Mouse (Mus musculus) testis, adult 2 months (tissue): ENCODE data around the gene Hcn3. TPM values are rescaled to one million over a fixed set of nuclear protein-coding genes. Genes with fewer than 3 reads are reported as not detected.
A peak's percentile ranks its signal among the peaks of the same experiment; 100 is the strongest.

Source experiments
- H3K27ac ChIP-seq: fragments of 200-500 bp; 2 replicates; pipeline ENCODE4 v1.5.1; 2012; ENCODE audit warnings: low read depth, low read length; ENCODE audit not compliant: control insufficient read depth, insufficient read depth
- H3K27me3 ChIP-seq: fragments of 200-500 bp; 2 replicates; pipeline ENCODE4 v1.6.1; 2012; ENCODE audit warnings: mild to moderate bottlenecking, low read length, moderate library complexity; ENCODE audit not compliant: control insufficient read depth, insufficient read depth
- H3K36me3 ChIP-seq: fragments of 200-500 bp; 2 replicates; pipeline ENCODE4 v1.6.1; 2012; ENCODE audit warnings: mild to moderate bottlenecking, low read length; ENCODE audit not compliant: control insufficient read depth, insufficient read depth
- H3K4me1 ChIP-seq: fragments of 200-500 bp; 2 replicates; pipeline ENCODE4 v1.6.1; 2012; ENCODE audit warnings: low read length; ENCODE audit not compliant: control insufficient read depth, insufficient read depth
- H3K4me3 ChIP-seq: fragments of 200-500 bp; 2 replicates; pipeline ENCODE4 v1.5.1; 2012; ENCODE audit warnings: low read depth, mild to moderate bottlenecking, low read length, moderate library complexity, mixed read lengths; ENCODE audit not compliant: control insufficient read depth
- CTCF ChIP-seq: fragments of 200-500 bp; IDR thresholded peaks from 2 replicates; pipeline ENCODE4 v1.5.1; 2012; ENCODE audit warnings: low read depth, mild to moderate bottlenecking, inconsistent platforms, low read length, moderate library complexity; ENCODE audit not compliant: control insufficient read depth, insufficient read depth, insufficient replicate concordance
- POLR2A ChIP-seq: fragments of 200-500 bp; IDR thresholded peaks from 2 replicates; pipeline ENCODE4 v1.6.1; 2012; ENCODE audit warnings: low read depth, mild to moderate bottlenecking, inconsistent platforms, low read length, moderate library complexity; ENCODE audit not compliant: control insufficient read depth
- polyA plus RNA-seq: library from polyadenylated mRNA; depleted of rRNA; stranded (reverse); fragments of >200 nt; gene quantifications from 2 replicates; pipeline ENCODE4 v1.2.3, GENCODE M21; 2012; rRNA removed

Gene Hcn3
- polyA plus RNA-seq, 1 experiment: 2.2 TPM

DNA sequence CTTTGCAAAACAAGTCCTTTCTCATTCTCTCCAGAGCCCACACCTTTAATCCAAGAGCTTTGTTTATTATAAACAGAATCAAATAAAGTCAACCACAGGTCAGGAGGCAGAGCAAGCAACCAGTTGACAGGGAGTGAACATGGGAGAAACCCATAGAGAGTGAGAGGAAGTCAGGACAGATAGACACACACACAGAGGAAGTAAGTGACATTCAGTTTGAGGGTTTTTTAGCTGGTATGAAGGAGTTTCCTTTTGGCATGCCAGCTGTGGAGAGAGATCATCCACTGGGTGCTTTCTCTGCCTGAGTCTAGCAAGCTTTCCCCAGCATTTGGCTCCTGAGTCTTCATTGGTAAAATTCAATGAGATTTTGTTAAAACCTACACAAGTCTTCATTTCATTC is 53.1 kb downstream of the Hcn3 start:
- no peak overlapping the region for H3K4me3 ChIP-seq
- peaks cover 2% of the 10 kb centered on the region; the same call in 1 of the 2 replicates for H3K4me1 ChIP-seq
- no peak overlapping the region for H3K27ac ChIP-seq
- no peaks in the 10 kb centered on the region for H3K36me3 ChIP-seq
- TF ChIP-seq CTCF (no peak), POLR2A (no peak)
- no peaks in the 10 kb centered on the region for H3K27me3 ChIP-seq

DNA sequence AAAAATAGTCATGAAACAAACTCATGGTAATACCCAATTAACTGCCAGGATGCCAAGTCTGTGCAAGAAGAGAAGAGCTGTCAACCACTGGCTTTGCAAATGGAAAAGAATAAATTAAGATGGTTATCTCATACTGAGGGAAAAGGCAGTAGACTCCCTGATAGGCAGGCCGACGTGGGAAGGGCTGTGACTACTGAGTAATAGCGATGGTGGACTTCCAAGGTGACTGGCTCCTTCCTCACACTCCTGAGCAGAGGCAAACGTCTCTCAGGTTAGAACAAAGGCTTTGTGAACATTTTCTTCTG is 56.8 kb downstream of the Hcn3 start:
- Histone ChIP-seq H3K27ac (no peak overlapping the region), H3K36me3 (no peaks in the 10 kb centered on the region), H3K4me3 (no peak overlapping the region), H3K4me1 (peaks cover 9% of the 10 kb centered on the region), H3K27me3 (no peaks in the 10 kb centered on the region)
- TF ChIP-seq CTCF (no peak), POLR2A (no peak)

DNA sequence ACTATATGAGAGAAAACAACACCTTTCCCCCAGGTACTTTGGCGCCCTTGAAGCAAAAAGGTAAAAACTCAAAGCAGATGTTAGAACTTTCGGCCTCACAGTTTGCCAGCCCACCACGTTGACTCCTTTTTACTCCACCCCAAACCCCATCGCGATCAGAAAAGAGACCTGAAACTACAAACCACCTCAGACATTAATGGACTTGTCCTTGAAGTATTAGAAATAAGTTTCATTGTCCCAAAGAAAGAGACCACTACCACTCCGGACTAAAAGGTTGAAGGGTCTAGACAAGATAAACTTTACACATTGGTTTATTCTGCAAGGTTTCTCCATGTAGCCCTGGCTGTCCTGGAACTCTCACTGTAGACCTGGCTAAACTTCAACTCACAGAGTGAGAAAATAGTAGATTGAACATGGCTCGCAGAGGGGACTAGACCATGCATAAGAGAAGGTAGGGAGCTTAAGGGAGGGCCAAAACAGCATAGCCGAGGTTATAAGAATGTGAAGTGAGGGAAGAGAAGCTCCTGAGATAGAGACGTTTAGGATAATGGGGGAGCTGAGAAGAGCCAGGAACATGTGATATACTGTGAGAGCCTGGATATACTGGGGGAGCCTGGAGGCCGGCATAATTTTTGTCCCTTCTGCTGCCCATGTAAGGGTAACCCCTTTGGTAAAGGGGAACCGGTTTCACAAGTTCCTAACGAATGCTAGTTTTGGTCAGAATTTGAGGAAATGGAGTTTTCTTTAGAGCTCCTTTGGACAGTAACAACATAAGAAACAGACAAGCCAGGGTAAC is 57.3 kb downstream of the Hcn3 start:
- Histone ChIP-seq H3K4me1 (peaks cover 9% of the 10 kb centered on the region), H3K27ac (peak overlapping the region; percentile 16; the same call in 1 of the 2 replicates)
- no peak for TF ChIP-seq POLR2A
- no peak for TF ChIP-seq CTCF

DNA sequence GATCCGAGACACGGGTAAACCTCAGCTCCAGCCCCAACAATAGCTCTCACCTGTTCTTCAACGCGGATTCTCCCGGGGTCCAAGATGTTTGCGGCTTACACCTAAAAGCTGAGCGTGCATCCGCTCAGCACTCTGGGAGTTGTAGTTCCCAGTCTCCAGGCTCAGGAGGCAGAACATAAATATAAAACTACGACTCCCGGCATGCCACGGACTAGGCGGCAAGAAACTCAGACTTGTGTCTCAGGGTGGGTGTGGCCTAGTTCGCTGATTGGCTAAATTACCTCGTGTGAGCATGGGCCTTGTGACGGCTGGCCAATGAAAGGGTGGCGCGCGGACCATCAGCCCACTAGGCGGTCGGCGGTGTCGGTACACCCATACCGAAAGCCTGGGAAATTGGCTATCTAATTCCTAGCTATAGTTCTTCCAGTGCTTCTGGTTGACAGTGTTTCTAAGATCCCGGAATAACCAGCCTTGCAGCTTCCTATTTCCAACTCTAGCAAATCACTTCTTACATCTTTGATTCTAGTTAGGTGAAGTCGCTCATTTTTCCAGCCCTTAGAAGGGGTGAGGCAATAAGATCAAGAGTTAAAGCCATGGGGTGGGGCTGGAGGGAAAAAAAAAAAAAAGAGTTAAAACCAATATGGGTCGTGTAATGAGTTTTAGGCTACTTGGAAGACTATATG is 58.0 kb downstream of the Hcn3 start, which contains the start of gene Fdps:
Gene Fdps (minus strand): TSS at position 148 of the 683 bp plus-strand sequence.
- peaks cover 9% of the 10 kb centered on the region for H3K4me1 ChIP-seq

More for the DNA sequence above, 57.3 kb downstream of the Hcn3 start:
- peak overlapping the region; percentile 71 for H3K4me3 ChIP-seq
- no peaks in the 10 kb centered on the region for H3K27me3 ChIP-seq
- no peaks in the 10 kb centered on the region for H3K36me3 ChIP-seq

DNA sequence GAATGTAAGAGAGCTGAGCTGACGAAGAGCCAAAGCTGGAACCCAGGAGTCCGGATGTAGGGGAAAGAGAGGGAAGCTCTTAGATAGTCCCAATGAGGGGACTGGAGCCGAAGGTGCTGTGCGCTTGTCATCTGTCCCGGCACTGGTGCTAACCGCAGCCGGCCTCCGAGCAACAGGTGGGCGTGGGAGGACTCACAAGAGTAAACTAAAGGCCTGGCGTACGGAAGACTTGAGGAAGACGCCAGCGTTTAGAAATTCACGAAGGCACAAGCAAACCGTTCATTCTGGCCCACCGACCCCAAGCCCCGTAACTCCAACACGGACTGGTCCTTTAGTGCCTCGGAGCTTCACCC is 58.6 kb downstream of the Hcn3 start:
- Histone ChIP-seq H3K4me1 (peaks cover 9% of the 10 kb centered on the region), H3K36me3 (no peaks in the 10 kb centered on the region), H3K27ac (peak overlapping the region; percentile 61), H3K27me3 (no peaks in the 10 kb centered on the region), H3K4me3 (peak overlapping the region; percentile 86)
- TF ChIP-seq POLR2A: no peak
- TF ChIP-seq CTCF: no peak

More for the DNA sequence above, 58.0 kb downstream of the Hcn3 start, which contains the start of gene Fdps:
- peak within 1 kb of the TSS; percentile 61 for H3K27ac ChIP-seq
- no peaks in the 10 kb centered on the region for H3K36me3 ChIP-seq
- no peaks in the 10 kb centered on the region for H3K27me3 ChIP-seq
- peak; percentile 50; the same call in 1 of the 2 replicates for TF ChIP-seq POLR2A
- TF ChIP-seq CTCF: no peak
- peak within 1 kb of the TSS; percentile 86 for H3K4me3 ChIP-seq

DNA sequence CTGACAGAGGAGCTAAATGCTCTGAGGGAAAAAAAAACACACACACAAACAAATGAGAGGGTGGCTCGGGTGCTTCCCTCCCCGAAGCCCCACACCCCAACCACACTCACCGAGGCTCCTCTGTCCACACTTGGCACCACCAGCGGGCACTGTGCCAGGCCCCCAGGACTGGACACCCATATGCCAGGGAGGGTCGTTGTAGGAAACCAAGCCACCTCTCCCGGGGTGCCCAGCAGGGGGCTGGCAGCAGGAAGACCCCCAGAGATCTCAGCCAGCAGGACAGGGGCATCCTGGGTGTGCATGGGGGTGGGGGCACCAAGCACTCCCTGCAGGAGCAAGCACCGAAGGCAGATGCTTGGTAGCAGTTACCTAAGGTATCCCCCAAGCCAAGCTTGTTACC is 59.2 kb downstream of the Hcn3 start, which contains the start of gene Gm43738:
Gene Gm43738 (minus strand): TSS at position 289 of the 400 bp plus-strand sequence.
- Histone ChIP-seq H3K27ac (peak within 1 kb of the TSS; percentile 61), H3K4me1 (peaks cover 9% of the 10 kb centered on the region), H3K4me3 (peak within 1 kb of the TSS; percentile 86), H3K27me3 (no peaks in the 10 kb centered on the region), H3K36me3 (no peaks in the 10 kb centered on the region)
- TF ChIP-seq POLR2A (no peak), CTCF (no peak)

Other genes with a start within 250 kb of the Hcn3 start
- gene Msto1, start 246.2 kb downstream of the Hcn3 start, polyA plus RNA-seq: 224 and 232 TPM in 2 replicates
- gene Ash1l, start 209.6 kb downstream of the Hcn3 start, polyA plus RNA-seq: 5.6 and 6.1 TPM in 2 replicates
- gene Dap3, start 209.0 kb downstream of the Hcn3 start, polyA plus RNA-seq: 181 and 189 TPM in 2 replicates
- 7.3 and 9.0 TPM in 2 replicates for gene Rusc1, start 66.9 kb downstream of the Hcn3 start, polyA plus RNA-seq
- not detected in 2 replicates for gene Gm43738, start 59.1 kb downstream of the Hcn3 start, polyA plus RNA-seq
- gene Fdps, start 58.2 kb downstream of the Hcn3 start, polyA plus RNA-seq: 109 and 114 TPM in 2 replicates
- gene Pklr, start 24.1 kb downstream of the Hcn3 start, polyA plus RNA-seq: not detected in 2 replicates
- 48.3 and 50.6 TPM in 2 replicates for gene Clk2, start 4.6 kb upstream of the Hcn3 start, polyA plus RNA-seq
- gene Scamp3, start 17.3 kb upstream of the Hcn3 start, polyA plus RNA-seq: 70.9 and 73.0 TPM in 2 replicates
- 5.7 and 7.1 TPM in 2 replicates for gene Fam189b, start 22.9 kb upstream of the Hcn3 start, polyA plus RNA-seq
- 17.4 and 19.9 TPM in 2 replicates for gene Gba, start 42.7 kb upstream of the Hcn3 start, polyA plus RNA-seq
- 66.6 and 73.2 TPM in 2 replicates for gene Thbs3, start 55.0 kb upstream of the Hcn3 start, polyA plus RNA-seq
- gene Mtx1, start 66.9 kb upstream of the Hcn3 start, polyA plus RNA-seq: 482 and 525 TPM in 2 replicates
- 35.1 and 38.3 TPM in 2 replicates for gene Muc1, start 68.9 kb upstream of the Hcn3 start, polyA plus RNA-seq
- 30.7 and 43.7 TPM in 2 replicates for gene Krtcap2, start 85.8 kb upstream of the Hcn3 start, polyA plus RNA-seq
- gene Trim46, start 86.1 kb upstream of the Hcn3 start, polyA plus RNA-seq: 27.7 and 27.9 TPM in 2 replicates
- 42.2 and 53.9 TPM in 2 replicates for gene Dpm3, start 99.2 kb upstream of the Hcn3 start, polyA plus RNA-seq
- 9.7 and 12.7 TPM in 2 replicates for gene Slc50a1, start 110.4 kb upstream of the Hcn3 start, polyA plus RNA-seq
- 1.1 and 1.7 TPM in 2 replicates for gene Efna1, start 120.9 kb upstream of the Hcn3 start, polyA plus RNA-seq
- gene Efna3, start 162.8 kb upstream of the Hcn3 start, polyA plus RNA-seq: 9.9 and 13.3 TPM in 2 replicates
- 1.1 and 1.6 TPM in 2 replicates for gene Efna4, start 177.8 kb upstream of the Hcn3 start, polyA plus RNA-seq
- gene Adam15, start 189.8 kb upstream of the Hcn3 start, polyA plus RNA-seq: 39.7 and 51.1 TPM in 2 replicates
- 108 and 110 TPM in 2 replicates for gene Dcst2, start 201.8 kb upstream of the Hcn3 start, polyA plus RNA-seq
- gene Dcst1, start 205.1 kb upstream of the Hcn3 start, polyA plus RNA-seq: 74.5 and 81.0 TPM in 2 replicates
- gene Zbtb7b, start 234.6 kb upstream of the Hcn3 start, polyA plus RNA-seq: 4.4 and 5.9 TPM in 2 replicates
- gene Lenep, start 242.6 kb upstream of the Hcn3 start, polyA plus RNA-seq: not detected in 2 replicates